Mouse (Mus musculus) kidney, postnatal 25 days (tissue): ENCODE measurements around the gene Dhcr7.

ENCODE experiments used
- DNase-seq, 2 experiments: peaks; one replicate each; pipeline ENCODE4 v3.0.0; 2021; ENCODE audit warnings: mixed read lengths in 2 of 2

Gene Dhcr7

DNA sequence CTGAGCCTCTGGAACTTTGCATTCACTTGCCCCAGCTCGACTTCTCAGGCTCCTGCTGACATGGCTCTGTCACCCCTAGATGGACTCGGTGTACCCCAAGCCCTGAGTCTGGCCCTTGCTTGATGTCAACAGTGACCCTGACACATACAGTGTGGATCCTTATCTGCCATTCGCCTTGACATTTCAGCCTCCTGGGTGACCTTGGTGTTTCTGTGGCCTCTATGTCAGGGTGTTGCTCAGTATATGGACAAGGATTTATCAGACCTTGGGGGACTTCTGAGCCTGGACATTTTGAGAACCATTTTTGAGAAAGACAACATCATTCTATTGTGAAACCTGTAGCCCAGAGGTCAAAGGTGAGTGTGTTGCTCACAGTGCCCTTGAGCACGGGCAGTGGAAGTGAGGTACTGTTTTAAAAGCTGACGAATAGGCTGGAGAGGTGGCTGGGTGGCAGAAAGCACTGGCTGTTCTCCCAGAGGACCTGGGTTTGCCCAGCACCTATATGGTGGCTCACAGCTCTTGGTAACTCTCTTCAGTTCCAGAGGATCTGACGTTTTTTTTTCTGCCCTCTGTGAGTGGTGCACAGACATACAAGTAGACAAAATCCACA is 10.7 kb downstream of the Dhcr7 start:
- no peak for DNase-seq

DNA sequence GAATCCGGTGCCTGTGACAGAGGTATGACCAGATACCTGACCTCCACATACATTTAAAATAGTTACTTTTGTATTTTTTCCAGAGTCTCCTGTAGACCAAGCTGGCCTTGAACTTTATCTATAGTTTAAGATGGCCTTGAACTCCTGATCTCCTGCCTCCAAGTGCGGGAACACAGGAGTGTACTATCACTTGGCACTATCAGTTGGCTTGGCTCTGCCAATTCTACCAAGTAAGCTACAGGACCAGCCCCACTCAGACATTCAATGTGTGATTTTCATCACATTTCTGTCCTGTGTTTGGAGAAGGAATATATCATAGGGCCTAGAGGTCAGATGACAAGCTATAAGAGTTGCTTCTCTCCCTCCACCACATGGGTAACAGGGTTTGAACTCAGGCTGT is 11.4 kb downstream of the Dhcr7 start:
- no peak for DNase-seq

DNA sequence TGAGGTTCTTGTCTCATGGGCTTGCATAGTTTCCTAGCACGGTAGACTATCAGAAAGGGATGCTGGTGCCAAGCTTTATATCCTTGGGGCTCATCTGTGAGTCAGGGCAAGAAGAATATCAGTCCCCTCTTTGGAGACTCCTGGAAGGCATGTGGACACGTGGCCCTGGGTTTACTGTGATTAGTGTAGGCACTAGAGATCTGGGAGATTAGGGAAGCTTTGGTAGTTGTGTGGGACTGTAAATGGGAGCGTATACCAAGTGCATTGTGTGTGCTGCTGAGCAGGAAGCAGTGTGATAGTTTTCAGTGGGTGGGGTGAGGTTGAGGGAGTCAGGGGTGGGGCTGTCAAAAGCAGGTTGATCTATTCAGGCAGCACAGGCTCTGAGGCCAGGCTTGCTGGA is 12.0 kb downstream of the Dhcr7 start:
- DNase-seq = no peak

DNA sequence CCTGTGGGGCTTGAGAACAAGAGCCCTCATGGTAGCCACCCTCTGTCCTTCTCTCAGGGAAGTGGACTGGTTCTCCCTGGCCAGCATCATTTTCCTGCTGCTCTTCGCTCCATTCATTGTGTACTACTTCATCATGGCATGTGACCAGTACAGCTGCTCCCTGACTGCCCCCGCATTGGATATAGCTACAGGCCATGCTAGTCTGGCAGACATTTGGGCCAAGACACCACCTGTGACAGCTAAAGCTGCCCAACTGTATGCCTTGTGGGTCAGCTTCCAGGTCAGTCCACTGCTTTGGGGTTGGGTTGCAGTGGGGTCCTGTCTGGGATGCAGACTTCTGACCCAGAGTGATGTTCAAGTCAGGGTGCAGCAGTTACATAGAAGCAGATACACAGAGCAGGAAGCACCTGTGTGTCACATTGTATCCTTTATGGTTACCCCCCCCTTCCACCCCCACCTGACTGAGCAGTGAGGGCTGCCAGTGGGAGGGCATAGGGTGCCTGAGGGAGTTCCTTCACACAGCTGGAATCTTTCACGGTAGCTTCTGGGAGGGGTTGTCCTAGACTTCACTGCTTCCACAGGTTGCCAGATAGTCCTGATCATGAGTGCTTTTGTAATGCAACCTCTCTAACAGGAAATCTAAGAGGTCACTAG is 14.9 kb downstream of the Dhcr7 start:
- no peak for DNase-seq

DNA sequence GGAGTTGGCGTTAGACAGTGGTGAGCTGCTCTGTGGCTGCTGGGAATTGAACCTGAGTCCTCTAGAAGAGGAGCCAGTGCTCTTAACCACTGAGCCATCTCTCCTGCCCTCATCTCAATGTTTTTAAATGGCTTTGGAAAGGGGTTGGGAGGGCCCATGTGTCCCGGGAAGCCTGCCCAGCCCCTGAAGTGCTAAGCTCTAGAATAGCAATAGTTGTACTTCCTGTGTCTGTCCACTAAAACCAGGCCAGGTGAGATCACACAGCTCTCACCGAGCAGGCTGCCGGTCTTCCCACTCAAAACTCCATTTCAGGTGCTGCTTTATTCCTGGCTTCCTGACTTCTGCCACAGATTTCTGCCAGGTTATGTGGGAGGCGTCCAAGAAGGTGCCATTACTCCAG is 17.2 kb downstream of the Dhcr7 start:
- no peak for DNase-seq

DNA sequence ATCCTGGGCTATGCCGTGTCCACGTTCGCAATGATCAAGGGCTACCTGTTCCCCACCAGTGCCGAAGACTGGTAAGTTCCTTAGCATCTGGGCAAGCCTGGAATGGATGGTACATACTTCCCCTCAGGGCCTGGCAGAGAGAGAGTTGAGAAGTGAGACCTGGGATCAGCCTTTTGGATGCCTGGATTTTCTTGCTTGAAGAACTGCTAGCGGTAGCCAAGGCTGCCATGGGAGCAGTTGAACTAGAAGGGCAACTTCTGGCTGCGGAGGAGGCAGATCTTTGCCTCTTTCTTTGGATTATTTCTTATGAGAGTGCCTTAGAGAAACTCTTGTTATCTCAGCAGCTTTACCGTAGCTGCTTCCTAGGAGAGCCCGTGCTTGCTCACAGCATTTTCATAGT is 18.4 kb downstream of the Dhcr7 start:
- no peak for DNase-seq

DNA sequence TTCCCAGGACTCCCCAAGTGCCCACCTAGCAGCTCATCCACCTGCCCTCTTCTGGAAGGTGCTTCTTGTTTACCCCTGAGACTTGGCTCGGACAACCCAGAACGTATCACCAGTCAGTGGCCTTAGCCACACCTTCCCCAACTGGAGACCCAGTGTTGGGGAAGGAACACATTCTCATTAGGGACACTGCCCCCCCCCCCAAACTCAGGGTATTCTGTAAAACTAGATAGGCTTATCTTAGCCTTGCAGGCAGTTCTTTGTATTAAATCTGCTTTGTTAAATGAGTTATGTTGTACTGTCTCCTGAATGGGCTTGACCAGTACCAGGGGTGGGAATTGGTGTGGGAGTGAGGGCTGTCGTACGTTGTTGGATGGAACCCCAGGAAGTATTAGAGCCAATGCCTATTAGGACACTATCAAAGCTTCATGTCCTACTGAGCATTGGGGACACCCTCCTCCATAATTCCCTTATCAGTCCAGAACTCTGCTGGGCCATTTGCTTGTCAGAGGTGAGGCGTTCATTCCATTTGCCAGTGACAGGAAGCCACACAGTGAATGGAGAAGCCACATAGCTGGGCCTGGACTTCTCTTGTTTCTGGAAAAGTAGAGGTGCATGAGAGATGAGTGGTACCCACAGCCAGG is 25.3 kb downstream of the Dhcr7 start:
- DNase-seq = no peak

DNA sequence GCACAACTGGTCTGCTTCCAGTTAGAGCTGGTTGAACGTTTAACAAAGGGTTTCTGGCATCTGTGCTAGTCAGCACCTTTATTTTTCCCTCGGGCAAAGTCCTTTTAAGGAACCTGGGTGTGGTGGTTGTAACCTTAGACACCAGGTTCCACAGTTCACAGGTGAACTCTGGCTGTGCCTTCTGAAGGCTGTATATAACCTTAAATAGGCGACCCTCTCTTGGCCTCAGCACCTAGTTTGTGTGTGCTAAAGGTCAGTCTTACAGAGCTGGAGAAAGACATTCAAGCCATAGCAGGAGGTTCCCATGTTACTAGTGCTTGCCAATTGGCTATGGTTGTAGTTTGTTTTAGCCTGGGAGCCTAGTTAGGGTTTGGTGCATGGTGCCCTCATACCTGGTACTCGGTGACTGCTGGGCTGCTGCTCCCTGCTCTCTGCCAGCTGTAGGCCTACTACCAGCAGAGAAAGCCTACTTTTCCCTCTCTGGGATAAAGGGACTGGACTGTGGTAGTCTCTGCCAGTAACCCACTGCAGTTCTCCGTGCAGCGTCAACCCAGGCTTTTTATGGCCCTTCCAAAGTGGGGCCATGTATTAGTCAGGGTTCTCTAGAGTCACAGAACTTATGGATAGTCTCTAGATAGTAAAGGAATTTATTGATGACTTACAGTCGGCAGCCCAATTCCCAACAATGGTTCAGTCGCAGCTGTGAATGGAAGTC is 26.0 kb downstream of the Dhcr7 start:
- DNase-seq = peak; percentile 39 to 63

DNA sequence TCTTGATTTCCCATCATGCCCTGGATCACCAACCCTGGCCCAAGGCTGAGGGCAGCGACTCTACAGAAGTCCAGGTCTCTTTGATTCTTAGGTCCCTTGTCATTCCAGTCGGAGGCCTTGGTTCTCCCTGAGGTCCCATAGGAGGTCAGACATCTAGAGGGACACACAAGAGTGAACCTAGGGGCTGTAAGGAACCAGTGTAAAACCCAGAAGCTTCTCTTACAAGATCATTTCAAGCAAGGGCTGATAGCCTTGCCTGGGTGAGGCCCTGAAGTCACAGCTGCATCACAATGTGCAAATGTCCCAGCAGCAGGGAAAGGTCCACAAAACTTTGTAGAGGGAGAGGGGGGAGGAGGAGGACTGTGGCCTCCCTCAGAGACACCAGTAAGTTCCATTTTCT is 43.6 kb downstream of the Dhcr7 start, which contains the start of gene Gm498:
Gene Gm498, plus strand, starts transcription at position 301 of the 400 bp plus-strand sequence.
- peak in 1 of 2 experiments; percentile 7 for DNase-seq

DNA sequence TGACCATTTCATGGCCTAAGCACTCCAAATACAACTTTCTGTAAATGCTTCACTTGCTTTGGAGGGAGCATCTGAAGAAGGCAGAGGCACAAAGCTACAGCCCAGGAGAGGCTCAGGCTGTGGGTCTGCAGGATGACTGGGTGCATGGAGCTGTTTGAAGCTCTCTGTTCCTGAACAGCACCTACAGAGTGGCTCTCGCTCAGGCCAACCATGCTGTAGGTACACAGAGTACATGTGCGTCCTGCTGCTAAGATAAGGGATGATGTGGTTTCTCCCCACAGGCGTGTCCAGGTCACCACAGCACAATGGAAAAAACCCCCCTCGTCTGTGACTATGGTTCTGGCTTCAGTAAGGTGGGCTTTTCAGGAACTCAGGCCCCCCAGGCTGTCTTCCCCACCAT is 45.9 kb downstream of the Dhcr7 start:
- DNase-seq = no peak

DNA sequence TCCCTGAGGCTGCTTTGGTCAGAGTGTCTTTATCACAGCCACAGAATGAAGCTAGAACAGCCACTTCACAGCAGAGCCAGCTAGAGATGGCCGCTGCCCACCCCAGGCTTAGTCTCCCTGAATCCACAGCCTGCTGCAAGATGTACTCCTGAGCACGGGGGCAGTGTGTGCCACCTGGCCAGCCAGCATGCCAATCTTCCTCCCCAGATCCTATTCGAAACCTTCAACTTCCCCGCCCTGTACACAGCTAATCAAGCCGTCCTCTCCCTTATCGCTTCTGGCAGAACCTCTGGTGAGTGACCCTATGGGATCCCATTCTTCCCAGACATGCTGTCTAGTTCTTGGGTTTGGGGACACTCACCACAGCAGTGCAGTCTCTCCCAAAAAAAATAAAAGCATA is 60.8 kb downstream of the Dhcr7 start:
- DNase-seq = peak in 1 of 2 experiments; percentile 22

DNA sequence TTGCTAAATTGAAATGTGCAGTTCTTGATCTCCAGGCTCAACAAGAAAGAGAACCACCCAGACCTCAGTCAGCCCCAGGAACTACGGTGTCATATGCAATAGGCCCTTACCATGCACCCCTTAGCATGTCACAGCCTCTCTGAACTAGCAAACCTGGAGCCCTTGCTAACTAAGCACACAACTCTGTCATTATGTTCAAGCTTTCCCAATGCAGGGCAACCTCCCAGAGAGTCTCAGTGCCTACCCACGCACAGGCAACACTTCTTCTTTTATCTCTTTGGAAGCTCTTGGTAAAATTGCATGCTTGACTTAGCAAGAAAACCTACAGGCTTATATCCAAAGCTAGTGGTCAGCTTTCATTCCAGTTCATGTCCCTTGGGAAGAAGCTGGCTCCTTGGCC is 68.2 kb downstream of the Dhcr7 start:
- peak in 1 of 2 experiments; percentile 26 for DNase-seq

DNA sequence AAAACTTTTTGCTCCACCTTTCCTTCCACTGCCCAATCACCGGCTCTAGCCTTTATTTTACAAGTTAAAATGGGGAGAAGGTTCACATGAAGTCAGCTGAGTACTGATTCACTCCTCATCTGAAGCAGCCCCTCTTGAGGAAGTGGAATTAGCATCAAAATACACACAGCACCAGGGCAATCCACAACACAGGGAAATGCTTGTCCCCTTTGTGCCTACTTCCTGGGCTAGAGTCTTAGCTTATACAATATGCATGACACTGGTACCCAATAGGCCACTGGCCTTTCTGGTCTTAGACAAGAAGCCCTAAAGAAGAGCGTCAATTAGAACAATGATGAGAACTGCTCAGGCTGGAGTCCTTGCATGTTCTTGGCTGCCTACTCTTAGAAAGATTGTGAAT is 69.4 kb downstream of the Dhcr7 start:
- DNase-seq = no peak
